9 mouse cellular contexts compared by ENCODE assay signal in the genomic region with DNA sequence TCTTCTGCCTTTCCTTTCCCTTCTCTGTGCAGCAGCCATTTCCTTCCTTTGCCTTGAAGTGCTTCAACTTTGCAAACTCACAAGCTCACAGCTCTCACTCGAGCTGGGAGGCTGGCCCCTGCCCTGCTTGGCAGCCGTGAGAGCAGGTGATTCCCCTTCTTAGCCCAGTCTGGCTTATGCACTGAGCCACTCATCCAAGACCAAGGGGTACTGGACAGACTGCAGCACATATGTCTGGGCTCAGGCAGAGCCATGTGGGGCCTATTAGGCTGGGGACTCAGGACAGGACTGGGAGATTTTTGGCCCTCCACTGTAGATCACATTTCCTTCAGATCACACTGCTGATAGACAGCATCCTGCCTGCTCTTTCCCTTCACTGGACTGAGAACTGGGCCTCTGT. TPM values are rescaled to one million over a fixed set of nuclear protein-coding genes. Genes with fewer than 3 reads are reported as not detected.
DNase-seq lines count a peak whose midpoint lies in the region; ATAC-seq lines count a peak whose summit lies in the region.
"Had no signal": no experiment of that assay in that cellular context is flagged by ENCODE, and none has a peak within 500 bp of the region (broad histone marks: within the 10 kb centered on the region; RNA-seq: fewer than 3 reads in every experiment).

No protein-coding gene starts in this region.

- no peak overlapping the region for H3K27ac ChIP-seq in forebrain, embryonic 11.5 days (ENCODE audit: low read depth, low read length)
- no peak overlapping the region for H3K27ac ChIP-seq in forebrain, embryonic 15.5 days (replicated peaks)
- H3K27ac ChIP-seq: midbrain, embryonic 12.5 days had no signal

- no peak for ATAC-seq in megakaryocyte, adult 5-6 weeks (ENCODE audit: poor library complexity, severe bottlenecking)
- no peak for ATAC-seq in forebrain, embryonic 11.5 days (replicated peaks; ENCODE audit: low FRiP score)
- ATAC-seq in forebrain, embryonic 15.5 days (replicated peaks): no peak

- H3K4me2 ChIP-seq in forebrain, embryonic 11.5 days (ENCODE audit: low read depth, low read length, severe bottlenecking): no peak overlapping the region
- no peak overlapping the region for H3K4me2 ChIP-seq in forebrain, embryonic 15.5 days (replicated peaks)
- H3K4me2 ChIP-seq: midbrain, embryonic 12.5 days had no signal

- peak; percentile 41 for DNase-seq in adrenal gland, postnatal 10 days
- no peak for DNase-seq in adrenal gland, adult 18-20 months (ENCODE audit: low spot score in 2 of 2)
- DNase-seq in heart, postnatal 10 days: peak; percentile 57 to 68
- DNase-seq in thymus, postnatal 14 days: peak; percentile 72
- no peak for DNase-seq in forebrain, embryonic 11.5 days (ENCODE audit: low spot score)

- H3K9ac ChIP-seq in forebrain, embryonic 11.5 days (ENCODE audit: low read length): no peak overlapping the region
- no peak overlapping the region for H3K9ac ChIP-seq in forebrain, embryonic 15.5 days (replicated peaks)
- H3K9ac ChIP-seq: midbrain, embryonic 12.5 days had no signal

- peaks cover 26% of the 10 kb centered on the region for H3K36me3 ChIP-seq in megakaryocyte, embryonic 14.5 days (replicated peaks; ENCODE audit: low read length)
- no peaks in the 10 kb centered on the region; the same call in 1 of the 2 replicates for H3K36me3 ChIP-seq in forebrain, embryonic 11.5 days (ENCODE audit: control insufficient read depth, insufficient read depth, low read length)
- no peaks in the 10 kb centered on the region for H3K36me3 ChIP-seq in forebrain, embryonic 15.5 days
- H3K36me3 ChIP-seq: midbrain, embryonic 12.5 days had no signal

- intact Hi-C loops in heart, postnatal 10 days (cut with DNase I): no loop called here

- no peaks in the 10 kb centered on the region for H3K9me3 ChIP-seq in megakaryocyte, embryonic 14.5 days
- H3K9me3 ChIP-seq in forebrain, embryonic 11.5 days (ENCODE audit: control insufficient read depth, low read length): no peaks in the 10 kb centered on the region
- H3K9me3 ChIP-seq in forebrain, embryonic 15.5 days: no peaks in the 10 kb centered on the region
- H3K9me3 ChIP-seq: midbrain, embryonic 12.5 days had no signal

- peak overlapping the region; percentile 64 for H3K4me3 ChIP-seq in megakaryocyte, embryonic 14.5 days (replicated peaks)
- no peak overlapping the region for H3K4me3 ChIP-seq in forebrain, embryonic 11.5 days (ENCODE audit: low read depth, low read length)
- no peak overlapping the region for H3K4me3 ChIP-seq in forebrain, embryonic 15.5 days
- H3K4me3 ChIP-seq: midbrain, embryonic 12.5 days had no signal

- H3K4me1 ChIP-seq in megakaryocyte, embryonic 14.5 days: peaks cover 61% of the 10 kb centered on the region
- H3K4me1 ChIP-seq in forebrain, embryonic 11.5 days (replicated peaks; ENCODE audit: control insufficient read depth, insufficient read depth, low read length): peaks cover 13% of the 10 kb centered on the region; the same call in 1 of the 2 replicates
- peaks cover 22% of the 10 kb centered on the region for H3K4me1 ChIP-seq in forebrain, embryonic 15.5 days

- no peaks in the 10 kb centered on the region for H3K27me3 ChIP-seq in megakaryocyte, embryonic 14.5 days (replicated peaks)
- no peaks in the 10 kb centered on the region for H3K27me3 ChIP-seq in forebrain, embryonic 11.5 days (ENCODE audit: control insufficient read depth, insufficient read depth, low read length)
- no peaks in the 10 kb centered on the region for H3K27me3 ChIP-seq in forebrain, embryonic 15.5 days
- H3K27me3 ChIP-seq: midbrain, embryonic 12.5 days had no signal

- WGBS in forebrain, embryonic 11.5 days: 47% methylated on average over 2 of the region's 2 CpGs
- WGBS in forebrain, embryonic 15.5 days: 54% methylated on average over 2 of the region's 2 CpGs

RNA-seq across cellular contexts. Expression of a gene that starts 10.1 kb away (rescaled TPM):
- total RNA-seq in adrenal gland, postnatal 10 days (2021): 10 to 100 TPM; 80.4 to 85.2 TPM
- total RNA-seq in adrenal gland, adult 18-20 months (2021): 100 to 1,000 TPM in 1 of 2 experiments, 10 to 100 TPM in 1; 90.8 to 113 TPM
- polyA plus RNA-seq in megakaryocyte, embryonic 14.5 days (2012; ENCODE audit: insufficient read depth, low replicate concordance): 8.3 and 18.4 TPM in 2 replicates
- 3.2 and 8.3 TPM in 2 replicates for total RNA-seq in megakaryocyte, adult 5-6 weeks (2015)
- 12.2 and 18.4 TPM in 2 replicates for total RNA-seq in megakaryocyte, adult 5-6 weeks (2017)
- total RNA-seq in heart, postnatal 10 days (2021): 10 to 100 TPM; 62.7 to 67.0 TPM
- 43.5 and 47.5 TPM in 2 replicates for polyA plus RNA-seq in forebrain, embryonic 11.5 days (2014; fragmentation: Nextera tagmentation; extraction: Ambion mirVana)
- polyA plus RNA-seq in forebrain, embryonic 15.5 days (2015; fragmentation: Nextera tagmentation; extraction: Ambion mirVana): 41.8 and 48.0 TPM in 2 replicates

Comparison
In these comparisons a context has a peak if more than half of its experiments do, and no peak if none do; other contexts are left out.
1. DNase-seq: peak in adrenal gland, postnatal 10 days (single experiment), heart, postnatal 10 days (2 of 2) and thymus, postnatal 14 days (single experiment); none in adrenal gland, adult 18-20 months (0 of 2) and forebrain, embryonic 11.5 days (single experiment).